Mouse (Mus musculus) monocyte, adult 2 months (primary cell): ENCODE measurements around the gene Tub.

Experiments
- DNase-seq, 2 experiments: peaks; one replicate each; pipeline ENCODE4 v3.0.0; 2022; ENCODE audit warnings: low spot score in 2 of 2, low read depth in 1 of 2

The Tub gene

DNA sequence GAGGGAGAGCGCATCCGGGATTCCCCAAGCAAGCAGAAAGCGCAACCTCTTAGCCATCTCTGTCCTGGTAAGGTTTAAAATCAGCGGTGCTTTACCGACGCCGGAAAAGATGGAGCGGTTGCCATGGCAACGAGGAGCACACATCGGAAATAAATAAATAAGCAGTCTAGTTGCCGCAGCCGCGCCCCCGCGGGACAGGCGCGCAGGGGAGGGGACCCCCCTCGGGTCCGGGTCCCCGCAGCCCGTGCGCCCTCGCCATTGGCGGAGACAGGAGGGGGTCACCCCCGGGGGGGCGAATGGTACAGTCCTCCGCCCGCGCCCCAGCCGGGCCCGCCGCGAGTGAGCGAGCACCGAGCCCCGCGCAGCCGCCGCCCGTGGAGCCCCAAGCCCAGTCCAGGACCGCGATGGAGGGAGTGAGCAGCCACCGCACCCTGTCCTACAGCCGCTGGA is at the start of gene Tub:
TSS of gene Tub (plus strand) at position 27 of the 450 bp plus-strand sequence.
- no peak for DNase-seq

DNA sequence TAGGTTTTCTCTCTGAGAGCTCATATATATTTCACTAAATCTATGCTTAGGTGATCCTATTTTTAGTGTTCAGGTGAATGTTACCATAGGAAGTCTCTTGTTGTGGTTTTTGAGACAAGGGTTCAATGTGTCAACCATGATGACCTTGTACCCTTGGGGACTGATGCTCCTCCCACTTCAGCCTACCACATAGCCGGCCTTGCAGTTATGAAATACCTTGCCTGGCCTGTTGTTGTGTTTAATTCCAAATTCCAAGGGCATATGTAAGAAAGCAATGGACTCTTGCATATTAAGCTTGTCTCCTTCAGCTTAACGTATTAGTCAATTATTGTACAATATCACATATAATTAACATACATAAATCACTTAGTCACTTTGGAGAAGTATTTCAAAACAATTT is 46.2 kb upstream of the Tub start:
- no peak for DNase-seq

GRCm38 (mm10) chr7:108927043-108927442 is 23.1 kb upstream of the Tub start:
- DNase-seq, result no peak

- no peak for DNase-seq
Measured at GRCm38 (mm10) chr7:108928280-108929188, 21.6 kb upstream of the Tub start.

DNA sequence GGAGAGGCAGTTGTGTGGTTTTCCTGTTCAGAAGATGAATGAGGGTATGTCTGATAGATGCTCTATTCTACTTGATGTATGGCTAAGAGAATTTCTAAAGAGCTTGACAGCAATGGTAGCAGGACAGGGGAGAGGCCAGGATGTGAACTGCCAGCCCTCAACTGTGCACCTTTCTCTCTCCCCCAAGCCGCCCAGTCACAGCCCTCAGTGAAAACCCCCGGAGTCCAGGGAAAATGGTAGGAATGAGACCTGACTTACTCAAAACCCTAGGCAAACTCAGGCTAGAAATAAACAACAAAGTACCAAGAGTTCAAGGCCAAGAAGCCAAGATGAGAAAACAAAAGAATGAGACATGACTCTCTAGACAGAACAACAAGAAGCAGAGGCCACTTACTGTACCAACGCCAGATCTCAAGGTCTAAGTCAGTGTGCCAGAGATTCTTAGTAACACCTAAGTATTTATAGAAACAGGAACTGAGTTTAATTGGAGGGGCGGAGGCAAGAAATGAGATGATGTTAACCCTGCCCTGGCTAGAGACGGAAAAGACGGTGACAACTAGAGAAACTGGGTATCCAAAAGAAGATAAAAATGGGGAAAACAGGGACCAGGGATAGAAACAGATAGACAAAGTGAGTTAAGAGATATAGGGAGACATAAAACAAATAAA is 20.3 kb upstream of the Tub start, which contains the start of gene Nlrp10:
TSS of gene Nlrp10 (minus strand) at position 453 of the 668 bp plus-strand sequence.
- no peak for DNase-seq

DNA sequence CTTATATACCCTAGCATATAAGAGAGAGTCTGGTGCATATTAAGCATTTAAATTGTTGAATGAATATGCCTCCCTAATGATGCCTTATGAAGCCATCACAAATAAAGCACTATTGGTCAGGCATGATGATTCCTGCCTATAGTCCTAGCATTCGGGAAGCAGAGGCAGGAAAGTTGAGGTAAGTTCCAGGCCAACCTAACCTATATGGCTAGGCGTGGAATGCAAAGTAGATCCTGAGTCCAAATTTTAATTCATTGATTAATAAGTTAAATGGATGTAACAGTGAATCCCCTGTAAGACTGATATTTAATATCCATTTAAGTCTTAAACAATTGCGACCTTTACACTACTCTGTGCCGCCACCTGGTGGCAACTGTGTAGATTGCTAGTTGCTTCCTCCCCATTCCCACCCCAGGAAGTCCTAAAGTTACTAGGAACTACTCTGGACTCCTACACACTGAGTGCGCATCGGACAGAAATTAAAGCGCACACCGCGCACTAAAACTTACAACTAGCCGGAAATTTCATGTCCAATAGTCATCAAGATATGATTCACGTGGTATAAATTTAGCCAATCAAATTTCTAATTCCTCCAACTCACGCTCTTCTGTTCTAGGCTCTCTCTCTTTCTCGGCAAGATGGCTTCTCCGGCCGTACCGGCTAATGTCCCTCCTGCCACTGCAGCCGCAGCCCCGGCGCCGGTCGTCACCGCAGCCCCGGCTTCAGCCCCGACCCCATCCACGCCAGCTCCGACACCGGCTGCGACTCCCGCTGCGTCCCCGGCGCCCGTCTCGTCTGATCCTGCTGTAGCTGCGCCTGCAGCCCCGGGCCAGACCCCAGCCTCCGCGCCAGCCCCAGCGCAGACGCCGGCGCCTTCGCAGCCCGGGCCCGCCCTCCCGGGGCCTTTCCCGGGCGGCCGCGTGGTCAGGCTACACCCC is 16.1 kb upstream of the Tub start, which contains the start of gene Eif3f:
TSS of gene Eif3f (plus strand) at position 624 of the 938 bp plus-strand sequence.
- peak; percentile 80 to 88 for DNase-seq

DNA sequence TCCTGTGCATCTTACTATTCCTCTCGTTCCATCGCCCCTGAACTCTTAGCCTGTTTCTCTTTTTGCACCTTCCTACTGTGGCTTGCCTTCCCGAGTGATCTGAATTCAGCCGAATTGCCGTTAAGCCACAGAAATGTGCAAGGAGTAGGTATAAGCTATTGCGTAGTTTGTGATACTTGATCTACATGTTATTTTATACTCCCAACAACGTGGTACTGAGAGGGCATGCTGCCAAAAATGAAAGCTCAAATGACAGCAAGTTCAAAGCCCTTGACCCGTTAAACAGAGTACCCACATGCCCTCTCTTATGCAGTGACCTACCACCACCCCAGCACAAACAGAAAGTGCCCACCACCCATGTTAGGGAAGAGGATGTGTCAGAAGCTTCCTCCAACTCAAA is 15.3 kb upstream of the Tub start:
- DNase-seq, result no peak

GRCm38 (mm10) chr7:108935411-108935810 is 14.7 kb upstream of the Tub start:
- no peak for DNase-seq

GRCm38 (mm10) chr7:108936591-108936990 is 13.5 kb upstream of the Tub start:
- no peak for DNase-seq

GRCm38 (mm10) chr7:108941466-108941865 is 8.7 kb upstream of the Tub start:
- DNase-seq, result no peak

- no peak for DNase-seq
Measured at GRCm38 (mm10) chr7:108944002-108944401, 6.1 kb upstream of the Tub start.

- DNase-seq, result no peak
Measured at GRCm38 (mm10) chr7:108948611-108949010, 1.5 kb upstream of the Tub start.

DNA sequence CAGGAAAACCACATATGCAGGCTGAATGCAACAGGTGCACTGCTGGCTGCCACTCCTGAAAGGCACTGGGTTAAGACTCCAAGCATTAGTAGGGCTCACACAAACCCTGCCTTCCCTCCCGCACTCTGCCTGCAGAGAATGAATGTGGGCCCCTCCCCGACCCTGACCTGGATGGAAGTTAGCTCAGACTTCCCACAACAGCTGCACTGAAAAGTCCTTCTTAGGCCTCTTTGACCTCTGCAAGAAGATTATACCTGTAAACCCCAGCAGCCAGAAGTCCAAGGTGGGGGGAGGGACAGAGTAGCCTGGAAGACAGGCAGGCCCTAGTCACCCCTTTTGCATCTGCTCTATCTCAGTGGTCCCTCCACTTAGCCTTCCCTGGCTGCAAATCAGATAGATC is 837 bp upstream of the Tub start:
- DNase-seq, result no peak

- DNase-seq, result no peak
Measured at GRCm38 (mm10) chr7:108950762-108951331, 709 bp downstream of the Tub start.

- no peak for DNase-seq
Measured at GRCm38 (mm10) chr7:108952801-108953200, 2.7 kb downstream of the Tub start.

GRCm38 (mm10) chr7:108954185-108954584 is 4.0 kb downstream of the Tub start:
- no peak for DNase-seq

- no peak for DNase-seq
Measured at GRCm38 (mm10) chr7:108957734-108958133, 7.6 kb downstream of the Tub start.

DNA sequence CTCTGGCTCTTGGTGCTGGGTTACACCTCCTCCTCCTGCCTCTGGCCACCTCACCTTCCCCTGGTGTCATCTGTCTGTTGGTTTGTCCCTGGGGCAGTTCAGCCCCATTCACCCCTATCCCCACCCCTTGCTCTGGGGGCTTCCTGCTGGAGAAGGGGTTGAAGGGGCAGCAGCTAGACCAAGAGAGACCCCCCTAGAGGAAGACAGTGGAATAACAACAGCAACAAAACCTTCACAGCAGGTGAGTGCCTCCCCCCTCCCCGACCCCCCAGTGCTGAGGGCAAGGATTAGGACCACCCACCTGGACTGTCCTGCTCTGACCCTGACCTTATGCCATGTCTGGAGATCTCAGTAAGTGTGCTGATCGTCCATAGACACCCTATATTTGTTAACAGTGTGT is 15.8 kb downstream of the Tub start:
- no peak for DNase-seq

DNA sequence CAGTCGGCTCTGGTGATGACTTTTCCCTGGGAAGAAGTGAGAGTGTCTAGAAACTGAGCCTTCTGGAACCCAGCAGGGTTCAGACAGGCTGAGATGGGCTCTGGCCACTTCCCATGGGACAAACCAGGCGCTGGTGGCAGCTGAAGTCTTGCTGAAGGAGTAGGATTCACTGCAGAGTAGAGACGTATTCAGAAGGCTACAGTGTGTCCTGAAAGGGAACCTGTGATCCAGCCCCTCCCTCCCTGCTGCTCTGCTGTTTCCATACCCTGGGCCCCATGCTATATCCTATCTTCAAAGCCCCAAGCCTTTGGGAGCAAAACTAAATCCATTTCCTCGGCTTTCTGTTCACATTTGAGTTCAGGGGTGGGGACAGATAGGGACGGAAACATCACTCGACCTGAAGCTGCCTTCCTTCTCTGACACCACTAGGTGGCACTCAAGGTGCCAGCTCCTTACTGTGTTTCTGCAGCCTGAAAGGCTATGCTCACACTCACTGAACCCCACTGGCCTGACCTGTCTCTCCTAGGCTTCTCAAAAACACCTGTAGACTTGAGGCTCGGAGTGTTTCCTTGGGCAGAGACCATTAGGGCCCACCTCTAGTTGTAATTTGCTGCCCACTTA is 16.7 kb downstream of the Tub start:
- DNase-seq, result no peak

DNA sequence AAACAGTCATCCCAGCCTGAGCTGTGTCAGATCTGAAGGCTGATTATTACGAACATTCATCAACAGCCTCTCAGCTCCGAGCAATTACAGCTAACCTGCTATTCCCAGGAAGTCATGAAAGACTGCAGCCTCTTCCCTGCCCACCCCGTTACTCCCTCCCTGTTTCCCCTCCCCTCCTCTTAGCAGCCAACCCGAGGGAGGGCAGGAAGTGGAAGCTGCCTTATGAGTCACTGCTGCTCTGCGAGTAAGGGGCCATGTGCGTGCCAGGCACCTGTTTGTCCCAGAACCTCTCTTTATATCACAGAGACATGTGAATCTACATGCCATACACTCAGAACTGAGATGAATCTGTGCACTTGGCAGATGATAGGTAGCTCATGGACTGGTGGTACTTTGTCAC is 18.1 kb downstream of the Tub start:
- no peak for DNase-seq
